8 mouse cellular contexts compared by ENCODE assay signal in the genomic region with DNA sequence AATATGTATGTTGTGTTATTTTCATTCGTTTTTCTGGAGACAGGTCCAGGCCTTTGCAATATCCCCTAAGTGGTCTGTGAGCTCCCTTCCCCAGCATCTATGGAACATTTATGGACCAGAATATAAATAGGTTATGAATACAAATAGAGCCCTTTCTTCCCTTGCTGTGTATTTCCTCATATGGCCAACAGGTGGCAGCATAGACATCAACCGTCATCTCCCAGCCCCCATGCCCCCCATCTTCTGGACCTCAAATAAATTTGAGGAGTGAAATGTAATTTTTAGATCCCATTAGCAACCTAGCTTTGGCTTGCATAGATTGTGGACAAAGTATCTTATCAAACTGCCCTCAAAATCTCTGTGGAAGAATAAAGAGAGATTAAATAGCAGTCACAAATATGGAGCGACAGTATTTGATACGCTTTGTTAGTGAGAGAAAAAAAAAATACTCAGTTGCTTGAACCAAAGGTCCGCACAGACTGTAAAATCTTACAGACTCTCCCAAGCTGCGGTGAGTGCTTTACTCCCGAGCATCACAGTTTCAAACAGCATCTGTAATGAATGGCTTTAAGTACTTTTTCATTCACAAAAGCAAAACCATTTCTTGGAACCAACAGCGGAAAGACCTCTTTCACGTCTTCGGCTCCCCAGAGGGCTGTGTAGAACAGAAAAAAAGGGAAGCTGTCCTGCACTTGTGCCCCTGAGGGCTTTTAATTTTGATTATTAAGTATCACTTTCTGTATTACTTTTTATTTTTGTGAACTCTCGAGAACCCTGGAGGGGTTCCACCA.
A peak's percentile ranks its signal among the peaks of the same experiment; 100 is the strongest.
DNase-seq lines count a peak whose midpoint lies in the region; ATAC-seq and TF ChIP-seq lines count a peak whose summit lies in the region.

No protein-coding gene starts in this region.

- H3K27me3 ChIP-seq in kidney, adult 2 months (replicated peaks; ENCODE audit: control insufficient read depth, insufficient read depth, low read length) = no peaks in the 10 kb centered on the region
- no peaks in the 10 kb centered on the region for H3K27me3 ChIP-seq in kidney, embryonic 16.5 days (ENCODE audit: insufficient read depth, low read length)
- no peaks in the 10 kb centered on the region for H3K27me3 ChIP-seq in CH12.LX (replicated peaks)
- no peaks in the 10 kb centered on the region for H3K27me3 ChIP-seq in intestine, embryonic 16.5 days (replicated peaks; ENCODE audit: control insufficient read depth, insufficient read depth, low read length)
- no peaks in the 10 kb centered on the region for H3K27me3 ChIP-seq in forebrain, embryonic 15.5 days

- peak; percentile 65 for TF ChIP-seq CTCF in kidney, adult 2 months (conservative IDR thresholded peaks at IDR 0.05; ENCODE audit: insufficient read depth, insufficient read length, low read depth, low read length)
- TF ChIP-seq CTCF in CH12.LX (conservative IDR thresholded peaks at IDR 0.05 in 1 of 2, IDR thresholded peaks at IDR 0.05 in 1 of 2; ENCODE audit: low read depth in 2 of 2, low read length in 2 of 2) = peak; percentile 68 to 77
- peak; percentile 59; the same call in 1 of the 2 replicates for TF ChIP-seq CTCF in bone marrow, adult 2 months (IDR thresholded peaks at IDR 0.05; ENCODE audit: control insufficient read depth, insufficient read depth, low read length)

- DNase-seq in kidney, adult 2 months = peak; percentile 31
- peak; percentile 75 for DNase-seq in CH12.LX (ENCODE audit: extremely low read depth)
- no peak for DNase-seq in urinary bladder, postnatal 25 days (ENCODE audit: low spot score)

- H3K36me3 ChIP-seq in kidney, adult 2 months (ENCODE audit: control insufficient read depth, insufficient read depth, low read length) = no peaks in the 10 kb centered on the region
- no peaks in the 10 kb centered on the region for H3K36me3 ChIP-seq in kidney, embryonic 16.5 days (ENCODE audit: insufficient read depth, low read length)
- no peaks in the 10 kb centered on the region for H3K36me3 ChIP-seq in CH12.LX (replicated peaks in 1 of 2; ENCODE audit: control insufficient read depth in 1 of 2, insufficient read depth in 1 of 2, low read length in 1 of 2)
- no peaks in the 10 kb centered on the region for H3K36me3 ChIP-seq in intestine, embryonic 16.5 days (ENCODE audit: control insufficient read depth, insufficient read depth, low read length)
- no peaks in the 10 kb centered on the region for H3K36me3 ChIP-seq in forebrain, embryonic 15.5 days

- H3K9ac ChIP-seq in kidney, embryonic 16.5 days (replicated peaks; ENCODE audit: low read length) = no peak overlapping the region
- H3K9ac ChIP-seq in CH12.LX (ENCODE audit: insufficient read depth, low read depth) = peak overlapping the region; percentile 7; the same call in 1 of the 2 replicates
- H3K9ac ChIP-seq in intestine, embryonic 16.5 days (ENCODE audit: low read depth, low read length) = no peak overlapping the region
- H3K9ac ChIP-seq in forebrain, embryonic 15.5 days (replicated peaks) = no peak overlapping the region

- in situ Hi-C loops in CH12.LX (cut with MboI; ENCODE audit: low pct_ligation_motif_present, low pct_unique_long_range_greater_than_20kb, low sequenced_read_pairs) = no loop called here

- H3K9me3 ChIP-seq in kidney, embryonic 16.5 days (ENCODE audit: low read length) = no peaks in the 10 kb centered on the region
- H3K9me3 ChIP-seq in CH12.LX (replicated peaks; ENCODE audit: low read length) = no peaks in the 10 kb centered on the region
- H3K9me3 ChIP-seq in intestine, embryonic 16.5 days (ENCODE audit: control insufficient read depth, low read length) = no peaks in the 10 kb centered on the region
- H3K9me3 ChIP-seq in forebrain, embryonic 15.5 days = no peaks in the 10 kb centered on the region

- no peaks in the 10 kb centered on the region for H3K79me2 ChIP-seq in CH12.LX (replicated peaks; ENCODE audit: control insufficient read depth, extremely low read depth, insufficient read depth, poor library complexity, severe bottlenecking)

- no peak overlapping the region for H3K4me3 ChIP-seq in kidney, adult 2 months (ENCODE audit: insufficient read depth, low read depth, low read length)
- H3K4me3 ChIP-seq in kidney, embryonic 16.5 days (ENCODE audit: low read length) = no peak overlapping the region
- H3K4me3 ChIP-seq in CH12.LX (replicated peaks in 1 of 3; ENCODE audit: low read depth in 2 of 3, low read length in 2 of 3, poor library complexity in 1 of 3) = peak overlapping the region in 1 of 3 experiments; percentile 38
- H3K4me3 ChIP-seq in bone marrow, adult 2 months (replicated peaks; ENCODE audit: control insufficient read depth, low read depth, low read length) = no peak overlapping the region
- no peak overlapping the region for H3K4me3 ChIP-seq in intestine, embryonic 16.5 days (ENCODE audit: low read length)
- H3K4me3 ChIP-seq in forebrain, embryonic 15.5 days = no peak overlapping the region

- TF ChIP-seq POLR2A in kidney, adult 2 months (IDR thresholded peaks at IDR 0.05; ENCODE audit: low read depth, low read length) = no peak
- TF ChIP-seq POLR2A in CH12.LX (IDR thresholded peaks at IDR 0.05; ENCODE audit: low read depth, low read length) = no peak
- TF ChIP-seq POLR2A in bone marrow, adult 2 months (IDR thresholded peaks at IDR 0.05; ENCODE audit: borderline replicate concordance, control insufficient read depth, low read depth, low read length) = no peak

- TF ChIP-seq RAD21 in CH12.LX (IDR thresholded peaks at IDR 0.05; ENCODE audit: low read depth, low read length) = peak; percentile 36

- ATAC-seq in kidney, embryonic 16.5 days (ENCODE audit: low FRiP score, low TSS enrichment) = no peak
- ATAC-seq in megakaryocyte-erythroid progenitor cell, adult 5-6 weeks (replicated peaks; ENCODE audit: low FRiP score, low TSS enrichment, poor library complexity, severe bottlenecking) = peak; percentile 63; the same call in 1 of the 2 replicates
- ATAC-seq in intestine, embryonic 16.5 days = no peak
- no peak for ATAC-seq in forebrain, embryonic 15.5 days (replicated peaks)

- no peak for TF ChIP-seq EP300 in CH12.LX (IDR thresholded peaks at IDR 0.05; ENCODE audit: low read length)

- dilution Hi-C loops in CH12.LX (cut with MboI; ENCODE audit: extremely low pct_ligation_motif_present, extremely low pct_unique_long_range_greater_than_20kb, low sequenced_read_pairs) = loop anchor here (25.0 kb wide), 1 partner anchor 164 kb away; no protein-coding TSS in a partner anchor

- WGBS in kidney, adult 2 months = 58% methylated on average over 11 of the region's 11 CpGs
- 60% methylated on average over 11 of the region's 11 CpGs for WGBS in kidney, embryonic 16.5 days
- 50% methylated on average over 11 of the region's 11 CpGs for WGBS in bone marrow, adult 2 months
- WGBS in intestine, embryonic 16.5 days = 57% methylated on average over 11 of the region's 11 CpGs
- 60% methylated on average over 11 of the region's 11 CpGs for WGBS in forebrain, embryonic 15.5 days

- no peak overlapping the region for H3K27ac ChIP-seq in kidney, adult 2 months (ENCODE audit: insufficient read depth, low read depth, low read length)
- H3K27ac ChIP-seq in kidney, embryonic 16.5 days (ENCODE audit: low read length) = no peak overlapping the region
- H3K27ac ChIP-seq in CH12.LX (ENCODE audit: insufficient read depth, low read depth) = no peak overlapping the region
- no peak overlapping the region for H3K27ac ChIP-seq in bone marrow, adult 2 months (ENCODE audit: control insufficient read depth, insufficient read depth, low read depth, low read length, poor library complexity)
- no peak overlapping the region for H3K27ac ChIP-seq in intestine, embryonic 16.5 days (ENCODE audit: low read length)
- H3K27ac ChIP-seq in forebrain, embryonic 15.5 days (replicated peaks) = no peak overlapping the region

- H3K4me1 ChIP-seq in kidney, adult 2 months (ENCODE audit: control insufficient read depth, insufficient read depth, low read length) = no peaks in the 10 kb centered on the region
- H3K4me1 ChIP-seq in kidney, embryonic 16.5 days (ENCODE audit: insufficient read depth, low read length) = no peaks in the 10 kb centered on the region
- peaks cover 5 to 40% of the 10 kb centered on the region in 2 experiments for H3K4me1 ChIP-seq in CH12.LX (ENCODE audit: control insufficient read depth in 1 of 2, insufficient read depth in 2 of 2)
- H3K4me1 ChIP-seq in bone marrow, adult 2 months (ENCODE audit: control insufficient read depth, insufficient read depth, low read length) = no peaks in the 10 kb centered on the region
- no peaks in the 10 kb centered on the region for H3K4me1 ChIP-seq in intestine, embryonic 16.5 days (ENCODE audit: control insufficient read depth, insufficient read depth, low read length)
- H3K4me1 ChIP-seq in forebrain, embryonic 15.5 days = 0 out of 2 replicates have a peak, but pooled peaks cover 5% of the 10 kb centered on the region

- H3K4me2 ChIP-seq in kidney, embryonic 16.5 days (replicated peaks; ENCODE audit: low read depth, low read length) = no peak overlapping the region
- H3K4me2 ChIP-seq in CH12.LX (ENCODE audit: insufficient read depth, low read depth, poor library complexity, severe bottlenecking) = peak overlapping the region; percentile 94
- H3K4me2 ChIP-seq in intestine, embryonic 16.5 days (ENCODE audit: low read depth, low read length) = no peak overlapping the region
- no peak overlapping the region for H3K4me2 ChIP-seq in forebrain, embryonic 15.5 days (replicated peaks)

TF ChIP-seq in CH12.LX, 34 proteins besides CTCF, POLR2A, EP300 and RAD21 (continues in another document):
- TF ChIP-seq SMC3 (IDR thresholded peaks at IDR 0.05; ENCODE audit: low read depth, low read length) (peak; percentile 70), TBP (conservative IDR thresholded peaks at IDR 0.05; ENCODE audit: low read depth, low read length) (no peak), MAX (IDR thresholded peaks at IDR 0.05; ENCODE audit: low read length) (0 out of 2 replicates have a peak, but pooled peaks have one; percentile 19), UBTF (IDR thresholded peaks at IDR 0.05; ENCODE audit: low read depth, low read length) (no peak), NELFE (IDR thresholded peaks at IDR 0.05; ENCODE audit: low read depth, low read length) (peak; percentile 46; the same call in 1 of the 2 replicates), ZNF384 (IDR thresholded peaks at IDR 0.05; ENCODE audit: low read depth, low read length) (peak; percentile 41; the same call in 1 of the 2 replicates), ELF1 (IDR thresholded peaks at IDR 0.05; ENCODE audit: low read depth, low read length) (no peak; the same call in 1 of the 2 replicates), MEF2A (IDR thresholded peaks at IDR 0.05; ENCODE audit: borderline replicate concordance, low read depth, low read length) (no peak), SIN3A (IDR thresholded peaks at IDR 0.05; ENCODE audit: low read length) (no peak), IRF4 (IDR thresholded peaks at IDR 0.05; ENCODE audit: low read depth, low read length) (peak; percentile 30; the same call in 1 of the 2 replicates), MAFK (IDR thresholded peaks at IDR 0.05; ENCODE audit: insufficient replicate concordance, low read length) (no peak), KAT2A (IDR thresholded peaks at IDR 0.05; ENCODE audit: insufficient replicate concordance, low read length) (no peak), CHD1 (IDR thresholded peaks at IDR 0.05; ENCODE audit: low read depth, low read length) (no peak), CHD2 (IDR thresholded peaks at IDR 0.05; ENCODE audit: low read length) (peak; percentile 83)
